Mouse (Mus musculus) CH12.LX (cell line): ENCODE results near the gene 2200002J24Rik.
"Not testable (repeated sequence)": the region's sequence is repeated elsewhere in the genome, so short reads cannot be mapped to it uniquely, and the experiment has no call there.

Experiments used
- BHLHE40 ChIP-seq: IDR thresholded peaks from 2 replicates; pipeline ENCODE4 v1.6.1; 2011; ENCODE audit warnings: mild to moderate bottlenecking, low read depth, low read length, improper control_type of control experiment
- EP300 ChIP-seq: IDR thresholded peaks from 2 replicates; pipeline ENCODE4 v1.6.1; 2011; ENCODE audit warnings: low read length, improper control_type of control experiment
- GABPA ChIP-seq: IDR thresholded peaks from 2 replicates; pipeline ENCODE4 v1.6.1; 2012; ENCODE audit warnings: low read depth, low read length, improper control_type of control experiment, inconsistent platforms; ENCODE audit not compliant: insufficient replicate concordance
- MAX ChIP-seq: IDR thresholded peaks from 2 replicates; pipeline ENCODE4 v1.6.1; 2011; ENCODE audit warnings: low read length, improper control_type of control experiment
- MAZ ChIP-seq: IDR thresholded peaks from 2 replicates; pipeline ENCODE4 v1.6.1; 2012; ENCODE audit warnings: low read depth, mild to moderate bottlenecking, inconsistent platforms, low read length, improper control_type of control experiment, moderate library complexity
- POLR2A ChIP-seq: IDR thresholded peaks from 2 replicates; pipeline ENCODE4 v1.6.1; 2011; ENCODE audit warnings: low read depth, mild to moderate bottlenecking, improper control_type of control experiment, low read length
- RAD21 ChIP-seq: IDR thresholded peaks from 2 replicates; pipeline ENCODE4 v1.6.1; 2011; ENCODE audit warnings: low read depth, mild to moderate bottlenecking, low read length, improper control_type of control experiment, moderate library complexity
- USF1 ChIP-seq: IDR thresholded peaks from 2 replicates; pipeline ENCODE4 v1.6.1; 2014; ENCODE audit warnings: low read depth, mild to moderate bottlenecking, inconsistent platforms, low read length, improper control_type of control experiment
- ZKSCAN1 ChIP-seq: IDR thresholded peaks from 2 replicates; pipeline ENCODE4 v1.6.1; 2012; ENCODE audit warnings: low read depth, inconsistent platforms, low read length, improper control_type of control experiment, borderline replicate concordance

DNA sequence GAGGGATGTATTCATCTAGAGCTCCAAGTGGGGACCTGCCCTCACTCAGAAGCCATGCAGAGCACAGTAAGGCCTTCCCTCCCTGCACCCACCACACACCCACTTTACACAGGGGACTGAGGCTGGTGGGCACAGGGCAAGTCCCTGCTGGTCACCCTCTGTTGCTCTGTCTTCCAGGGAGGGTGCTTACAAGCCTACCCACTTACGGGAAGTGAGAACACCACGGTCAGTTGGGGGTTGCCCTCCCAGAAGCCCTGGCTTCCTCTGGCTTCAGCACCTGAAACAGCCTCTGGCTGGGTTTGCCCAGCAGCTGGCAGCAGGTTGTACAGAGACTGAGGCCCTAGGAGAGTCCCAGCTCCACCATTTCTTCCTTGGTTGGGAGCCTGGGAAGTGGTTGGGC, 43.8 kb downstream of the 2200002J24Rik start:
- not testable (repeated sequence) for TF ChIP-seq RAD21, POLR2A, USF1, ZKSCAN1, GABPA, MAZ, MAX
- TF ChIP-seq BHLHE40 (peak; percentile 32; the same call in 1 of the 2 replicates), EP300 (peak; percentile 79)
